Mouse (Mus musculus): ENCODE results near the gene Mllt6.
"Not testable (repeated sequence)": the region's sequence is repeated elsewhere in the genome, so short reads cannot be mapped to it uniquely, and the experiment has no call there.

Mllt6 gene

GRCm38 (mm10) chr11:97695712-97696401, 32.6 kb downstream of the Mllt6 start:
- DNase-seq (ENCODE audit: low spot score): no peak

DNA sequence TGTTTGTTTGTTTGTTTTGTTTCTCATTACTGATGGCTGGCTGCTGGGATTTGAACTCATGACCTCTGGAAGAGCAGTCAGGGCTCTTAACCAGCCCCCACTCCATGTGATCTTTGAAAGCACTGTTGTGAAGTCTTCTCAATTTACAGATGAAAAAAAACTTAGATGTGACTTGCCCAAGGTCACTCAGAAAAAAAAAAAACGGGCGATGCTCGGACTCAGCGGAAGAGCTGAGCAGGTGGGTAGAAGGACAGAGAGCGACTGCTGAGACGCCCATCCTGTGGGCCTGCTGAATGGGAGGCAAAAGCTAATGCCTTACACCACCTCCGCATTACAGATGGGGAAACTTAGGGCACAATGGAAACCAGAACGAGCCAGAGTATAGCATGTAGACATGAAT, 33.5 kb downstream of the Mllt6 start:
- no peak for DNase-seq (ENCODE audit: low spot score)

GRCm38 (mm10) chr11:97697199-97697890, 34.1 kb downstream of the Mllt6 start:
- no peak for DNase-seq (ENCODE audit: low spot score)

DNA sequence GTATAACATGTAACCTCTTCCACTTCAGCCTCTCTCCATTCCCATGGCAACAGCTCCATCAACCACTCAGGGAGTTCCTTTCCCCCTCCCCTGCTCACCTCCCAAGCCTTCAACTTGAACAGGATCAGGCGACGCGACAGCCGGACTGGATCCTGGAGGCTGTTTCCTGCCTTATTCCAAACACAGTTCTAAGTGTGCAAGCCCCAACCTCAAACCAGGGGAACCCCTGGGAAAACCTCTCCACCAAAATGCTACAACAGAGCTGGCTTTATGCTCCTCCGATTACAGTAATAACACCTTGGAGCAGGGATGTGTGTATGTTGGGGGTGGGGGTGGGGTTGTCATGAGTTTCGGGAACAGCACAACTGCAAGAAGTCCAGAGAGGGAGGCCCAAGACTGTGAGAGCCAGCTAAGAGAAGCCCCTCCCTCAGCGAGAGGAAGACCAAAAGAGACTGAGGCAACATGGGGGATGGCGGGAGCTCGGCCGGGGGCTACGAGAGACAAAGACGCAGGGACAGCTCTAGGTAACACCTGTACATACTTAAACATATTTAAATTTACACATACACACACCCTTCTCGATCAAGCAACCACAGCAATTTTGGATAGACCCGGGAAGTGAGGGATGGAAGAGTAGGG, 34.8 kb downstream of the Mllt6 start:
- DNase-seq (ENCODE audit: low spot score): no peak

DNA sequence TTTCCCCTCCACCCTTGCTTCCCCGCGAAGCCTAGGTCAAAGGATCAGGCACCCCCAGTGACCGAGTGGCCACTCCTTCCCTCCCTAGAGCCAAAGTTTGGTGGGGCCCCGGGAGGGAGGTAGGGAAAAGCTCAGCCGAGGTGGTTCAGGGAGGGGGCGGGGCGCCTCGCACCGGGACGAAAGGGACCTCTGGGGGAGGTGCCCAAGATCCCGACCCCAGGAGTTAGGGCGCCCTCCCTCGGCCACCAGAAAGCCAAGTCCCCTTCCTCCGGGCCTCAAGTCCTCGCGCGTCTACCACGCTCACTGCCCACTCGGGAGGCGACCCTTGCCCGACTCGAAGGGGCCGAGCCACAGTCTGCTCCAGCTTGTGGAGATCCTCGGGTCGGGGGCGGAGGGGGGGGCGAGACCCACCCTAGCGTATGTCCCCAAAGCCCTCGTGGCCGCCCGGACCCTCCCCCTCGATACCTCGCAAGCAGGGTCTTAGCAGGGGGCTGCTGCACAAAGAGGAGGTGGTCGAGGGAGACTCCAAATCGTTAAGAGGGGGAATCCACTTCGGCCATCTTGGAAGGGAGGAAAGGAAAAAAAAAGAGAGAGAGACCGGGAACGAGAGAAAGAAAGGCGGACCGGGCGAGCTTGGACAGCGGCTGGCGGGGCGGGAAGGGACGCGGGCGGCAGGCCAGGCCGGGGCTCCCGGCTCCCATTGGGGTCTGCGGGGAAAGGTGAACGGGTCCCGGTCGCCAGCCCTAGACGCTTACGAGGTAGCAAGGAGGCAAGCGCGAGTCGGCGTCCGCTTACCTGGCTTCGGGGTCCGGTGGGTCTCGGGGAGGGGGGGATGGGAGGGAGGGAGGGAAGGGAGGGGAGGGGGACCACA, 35.8 kb downstream of the Mllt6 start:
- peak; percentile 53 for DNase-seq (ENCODE audit: low spot score)

DNA sequence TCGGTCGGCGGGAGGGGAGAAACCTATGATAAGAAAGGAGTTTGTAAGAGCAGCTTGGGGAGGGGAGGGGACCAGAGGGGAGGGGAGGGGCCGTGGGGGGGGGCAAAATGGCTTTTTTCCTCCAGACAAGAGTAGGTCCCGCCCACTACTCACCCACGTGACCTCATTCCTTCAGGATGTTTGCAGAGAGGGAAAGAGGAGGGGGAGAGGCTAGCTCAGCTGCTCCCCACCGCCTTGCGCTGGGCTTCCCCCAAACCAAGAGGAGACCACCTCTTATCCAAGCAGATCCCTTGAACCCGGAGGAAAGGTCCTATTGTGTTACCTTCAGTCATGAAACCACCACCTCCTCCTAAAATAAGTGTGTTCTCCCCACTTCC, 36.4 kb downstream of the Mllt6 start:
- peak; percentile 85 for DNase-seq (ENCODE audit: low spot score)

DNA sequence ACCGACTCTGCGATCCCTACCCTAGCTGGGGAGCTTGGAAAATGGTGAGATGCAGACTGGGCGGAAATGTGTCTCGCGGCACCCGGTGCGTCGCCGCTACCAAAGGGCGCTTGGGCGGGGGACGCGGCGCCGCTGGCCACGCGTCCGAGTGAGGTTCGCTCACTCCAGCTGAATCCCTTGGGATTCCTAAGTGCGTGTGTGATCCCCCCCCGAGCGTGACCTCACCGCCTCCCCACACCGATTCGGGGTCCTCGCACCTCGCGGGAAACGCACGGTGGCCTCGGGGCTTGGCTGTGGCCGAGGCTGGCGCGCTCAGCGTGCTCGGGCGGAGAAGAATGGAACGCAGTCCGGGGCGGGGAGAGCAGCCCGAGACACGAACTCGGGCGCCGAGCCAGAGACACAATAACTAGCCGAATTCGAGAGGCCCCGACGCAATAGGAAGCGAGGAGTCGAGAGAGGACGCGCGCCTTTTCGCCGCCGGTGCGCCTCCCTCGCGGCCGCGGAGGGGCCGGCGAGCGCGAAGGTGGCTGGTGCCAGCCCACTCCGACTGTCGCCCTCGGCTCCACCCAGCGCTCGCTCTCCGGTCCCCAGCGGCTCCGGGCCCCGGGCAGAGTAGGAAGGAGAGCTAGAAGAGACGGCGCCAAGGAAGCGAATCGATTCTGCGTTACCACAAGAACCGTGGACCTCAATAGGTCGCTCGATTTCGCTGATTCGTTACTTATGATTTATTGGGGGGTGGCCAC, 37.0 kb downstream of the Mllt6 start, which contains the start of gene Pcgf2:
Gene Pcgf2 (minus strand): TSS at position 495 of the 743 bp plus-strand sequence.
- DNase-seq (ENCODE audit: low spot score): peak; percentile 61

GRCm38 (mm10) chr11:97700746-97701580, 37.7 kb downstream of the Mllt6 start:
- no peak for DNase-seq (ENCODE audit: low spot score)

- DNase-seq (ENCODE audit: low spot score): no peak
Observed at GRCm38 (mm10) chr11:97701581-97702392, 38.6 kb downstream of the Mllt6 start.

GRCm38 (mm10) chr11:97702393-97702745, 39.2 kb downstream of the Mllt6 start:
- DNase-seq (ENCODE audit: low spot score): peak; percentile 89

DNA sequence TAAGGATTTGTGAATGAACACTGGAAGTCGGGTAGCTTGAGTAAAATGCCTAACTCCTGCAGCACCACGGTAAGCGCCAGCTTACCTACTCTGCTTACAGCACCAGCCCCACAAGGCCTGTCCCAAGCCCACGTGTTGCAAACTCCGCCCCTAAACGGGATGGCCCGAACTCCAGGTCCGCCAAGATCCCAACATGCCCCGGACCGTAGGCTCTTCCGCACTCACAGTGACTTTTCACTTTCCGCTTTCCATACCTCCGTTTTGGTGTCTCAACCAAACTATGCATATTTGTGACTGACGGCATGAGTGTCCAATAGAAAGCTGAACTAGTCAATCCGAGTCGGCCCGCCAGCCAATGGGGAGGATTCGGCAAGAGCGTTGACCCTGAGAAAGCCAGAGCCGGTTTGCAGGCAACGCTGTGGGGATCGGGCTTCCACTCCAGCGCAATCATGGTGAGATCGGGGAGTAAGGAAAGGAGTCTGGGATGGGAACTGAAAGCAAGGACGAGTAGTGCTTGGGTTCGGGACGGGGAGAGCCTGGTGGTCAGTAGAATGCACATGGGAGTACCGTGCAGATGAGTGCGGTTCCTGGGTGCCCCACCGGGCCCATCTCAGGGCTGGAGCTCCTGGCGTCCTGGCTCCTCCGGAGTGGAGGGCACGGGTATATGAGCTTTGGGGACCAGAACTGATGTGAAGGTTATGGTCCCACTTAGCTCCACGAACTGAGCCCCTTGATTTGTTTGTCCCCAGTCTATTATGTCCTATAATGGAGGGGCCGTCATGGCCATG, 40.0 kb downstream of the Mllt6 start, which contains the start of gene Psmb3:
Gene Psmb3 (plus strand): TSS at position 361 of the 788 bp plus-strand sequence.
- DNase-seq (ENCODE audit: low spot score): peak; percentile 100

- not testable (repeated sequence) for DNase-seq (ENCODE audit: low spot score)
Observed at GRCm38 (mm10) chr11:97710067-97710466, 46.9 kb downstream of the Mllt6 start.

GRCm38 (mm10) chr11:97711200-97711900, 48.1 kb downstream of the Mllt6 start:
- no peak for DNase-seq (ENCODE audit: low spot score)

- DNase-seq (ENCODE audit: low spot score): no peak
Observed at GRCm38 (mm10) chr11:97712286-97712685, 49.1 kb downstream of the Mllt6 start.

DNA sequence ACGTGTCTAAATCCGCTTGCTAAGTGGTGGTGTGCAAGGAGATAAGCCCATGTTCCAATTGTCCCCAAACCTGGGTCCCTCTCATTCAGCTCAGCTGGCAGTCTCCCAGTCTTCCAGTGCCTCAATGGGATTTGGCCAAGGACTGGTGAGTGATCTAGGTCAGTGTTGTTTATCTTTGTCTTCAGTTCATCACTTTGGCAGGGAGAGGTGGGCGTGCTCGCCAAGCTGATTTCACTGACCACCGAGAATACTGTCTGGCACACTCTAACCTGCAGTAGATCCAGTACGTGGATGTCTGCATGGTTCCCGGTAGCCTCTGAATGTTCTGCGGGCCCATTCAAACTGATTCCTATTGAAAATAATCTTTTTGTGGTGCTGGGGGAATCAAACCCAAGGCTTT, 50.7 kb downstream of the Mllt6 start:
- no peak for DNase-seq (ENCODE audit: low spot score)

DNA sequence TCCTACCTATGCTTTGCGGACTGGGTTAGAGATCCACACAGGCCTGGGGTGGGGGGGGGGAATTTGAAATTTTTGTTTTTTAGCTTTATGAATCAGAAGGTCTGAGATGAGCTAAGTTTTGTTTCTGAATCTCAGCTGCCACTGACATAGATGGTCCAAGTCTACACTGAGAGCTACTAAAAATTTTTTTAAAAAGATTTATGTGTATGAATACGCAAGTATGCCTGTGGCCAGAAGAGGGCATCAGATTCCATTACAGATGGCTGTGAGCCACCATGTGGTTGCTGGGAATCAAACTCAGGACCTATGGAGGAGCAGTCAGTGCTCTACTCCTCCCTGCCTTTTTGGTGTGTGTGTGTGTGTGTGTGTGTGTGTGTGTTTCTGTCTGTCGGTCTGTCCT, 51.1 kb downstream of the Mllt6 start:
- no peak for DNase-seq (ENCODE audit: low spot score)

- no peak for DNase-seq (ENCODE audit: low spot score)
Observed at GRCm38 (mm10) chr11:97714784-97715760, 51.9 kb downstream of the Mllt6 start.

Measured in layer of hippocampus, adult 11-12 months (tissue).